Mouse (Mus musculus) C2C12 (cell line): Measurements from ENCODE around the gene Tle4.

ENCODE experiments used
- CEBPB ChIP-seq: IDR thresholded peaks from one replicate; pipeline ENCODE4 v1.6.1; 2011; ENCODE audit warnings: low read depth, mild to moderate bottlenecking, control low read depth, moderate library complexity
- CTCF ChIP-seq: IDR thresholded peaks from one replicate; pipeline ENCODE4 v1.5.1; 2011; ENCODE audit not compliant: control insufficient read depth, insufficient read depth, insufficient read length
- USF1 ChIP-seq: IDR thresholded peaks from one replicate; pipeline ENCODE4 v1.6.1; 2011; ENCODE audit warnings: low read depth, mild to moderate bottlenecking, control low read depth, moderate library complexity

- TF ChIP-seq CTCF (no peak), USF1 (no peak), CEBPB (no peak)
Measured at GRCm38 (mm10) chr19:14468733-14469132, 129.1 kb downstream of the Tle4 start.
